Mouse (Mus musculus) embryonic fibroblast, embryonic 13.5 days (primary cell): Measurements from ENCODE around the gene Kirrel3.

Experiments used
- CTCF ChIP-seq: IDR thresholded peaks from 2 replicates; pipeline ENCODE4 v1.5.1; 2011; ENCODE audit warnings: mild to moderate bottlenecking, control low read depth, low read length, moderate library complexity, borderline replicate concordance; ENCODE audit not compliant: insufficient read depth
- POLR2A ChIP-seq: IDR thresholded peaks from 2 replicates; pipeline ENCODE4 v1.6.1; 2011; ENCODE audit warnings: low read depth, mild to moderate bottlenecking, control low read depth, low read length, moderate library complexity

GRCm38 (mm10) chr9:34923134-34923931, 437.6 kb downstream of the Kirrel3 start:
- TF ChIP-seq POLR2A = no peak
- TF ChIP-seq CTCF = no peak
